22 mouse cellular contexts compared by ENCODE assay signal in the genomic region with DNA sequence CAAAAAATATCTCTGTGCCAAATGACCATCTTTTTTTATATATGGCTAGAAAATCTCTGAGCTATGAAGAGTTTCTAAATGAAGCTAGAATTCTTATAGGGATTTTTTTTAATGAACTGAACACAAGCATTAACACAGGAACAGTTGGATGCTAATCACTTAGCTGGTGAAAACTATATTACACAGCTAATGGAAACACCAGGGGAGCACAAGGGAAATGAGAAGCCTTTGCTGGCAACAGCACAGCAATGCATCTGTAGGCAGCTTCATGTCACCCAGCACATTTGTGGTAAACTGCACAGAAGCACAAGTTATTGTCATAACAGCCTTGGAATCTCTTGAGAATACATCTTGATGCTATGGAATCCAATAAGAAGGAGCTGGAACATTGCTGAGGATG.
"Had no signal": no experiment of that assay in that cellular context is flagged by ENCODE, and none has a peak within 500 bp of the region (broad histone marks: within the 10 kb centered on the region; RNA-seq: fewer than 3 reads in every experiment).

No protein-coding gene starts in this region.

- ATAC-seq: liver, postnatal 0 days had no signal

- H3K9me3 ChIP-seq: limb, embryonic 12.5 days; limb, embryonic 15.5 days; midbrain, embryonic 10.5 days had no signal

- DNase-seq: kidney, adult 11 months; kidney, adult 9 months; kidney, postnatal 14 days; kidney, postnatal 4 days; liver, postnatal 0 days; lung, embryonic 14.5 days; lung, postnatal 10 days; lung, postnatal 36 days; midbrain, embryonic 14.5 days; right cerebral cortex, adult 18-20 months; right cerebral cortex, postnatal 14 days; right cerebral cortex, postnatal 4 days; thymus, adult 2 months; thymus, postnatal 14 days; thymus, postnatal 4 days had no signal

- H3K4me2 ChIP-seq: limb, embryonic 12.5 days; limb, embryonic 15.5 days; liver, embryonic 11.5 days; lung, embryonic 14.5 days had no signal

- H3K4me1 ChIP-seq: limb, embryonic 12.5 days; limb, embryonic 15.5 days; megakaryocyte, embryonic 14.5 days; midbrain, embryonic 10.5 days had no signal

- H3K27me3 ChIP-seq: limb, embryonic 12.5 days; limb, embryonic 15.5 days; megakaryocyte, embryonic 14.5 days had no signal

- H3K27ac ChIP-seq: limb, embryonic 12.5 days; limb, embryonic 15.5 days; liver, embryonic 14.5 days; midbrain, embryonic 10.5 days; stomach, postnatal 0 days had no signal

- H3K9ac ChIP-seq: limb, embryonic 12.5 days; limb, embryonic 15.5 days; liver, embryonic 14.5 days; liver, postnatal 0 days; lung, embryonic 14.5 days had no signal

- H3K36me3 ChIP-seq: limb, embryonic 12.5 days; limb, embryonic 15.5 days; midbrain, embryonic 10.5 days had no signal

- H3K4me3 ChIP-seq: limb, embryonic 12.5 days; limb, embryonic 15.5 days; megakaryocyte, embryonic 14.5 days; midbrain, embryonic 10.5 days had no signal
